Mouse (Mus musculus): ENCODE results near the gene Col6a3.
A peak's percentile ranks its signal among the peaks of the same experiment; 100 is the strongest.

Col6a3 gene

DNA sequence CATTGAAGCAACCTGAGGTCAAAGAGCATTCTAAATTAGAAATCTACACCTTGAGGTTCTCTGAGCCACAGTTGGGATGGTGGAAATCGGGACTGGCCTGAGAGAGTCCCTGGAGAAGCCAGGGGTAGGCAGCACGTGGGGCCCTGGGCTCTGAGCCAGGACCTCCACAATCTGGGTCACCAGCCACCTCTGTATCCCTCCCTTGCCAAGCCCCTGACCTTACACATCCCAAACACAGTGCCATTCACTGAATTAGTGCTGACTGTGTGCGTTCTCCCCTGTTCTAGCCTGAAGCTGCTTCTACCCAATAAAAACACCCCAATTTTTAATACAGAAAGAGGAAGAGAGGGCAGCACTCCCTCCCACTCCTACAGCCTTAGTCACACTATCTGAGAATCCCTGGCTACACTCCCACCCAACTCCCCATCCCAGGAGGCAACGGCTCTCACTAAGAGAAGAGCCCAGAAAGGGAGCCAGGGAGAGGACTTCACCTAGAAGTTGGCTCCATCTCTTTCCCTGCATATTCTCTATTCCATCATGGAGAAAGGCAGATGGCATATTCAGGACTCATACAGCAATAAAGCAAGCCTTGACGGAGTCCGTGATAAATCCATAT is 46.4 kb downstream of the Col6a3 start:
- no peak for DNase-seq (ENCODE audit: low read depth, low spot score)

DNA sequence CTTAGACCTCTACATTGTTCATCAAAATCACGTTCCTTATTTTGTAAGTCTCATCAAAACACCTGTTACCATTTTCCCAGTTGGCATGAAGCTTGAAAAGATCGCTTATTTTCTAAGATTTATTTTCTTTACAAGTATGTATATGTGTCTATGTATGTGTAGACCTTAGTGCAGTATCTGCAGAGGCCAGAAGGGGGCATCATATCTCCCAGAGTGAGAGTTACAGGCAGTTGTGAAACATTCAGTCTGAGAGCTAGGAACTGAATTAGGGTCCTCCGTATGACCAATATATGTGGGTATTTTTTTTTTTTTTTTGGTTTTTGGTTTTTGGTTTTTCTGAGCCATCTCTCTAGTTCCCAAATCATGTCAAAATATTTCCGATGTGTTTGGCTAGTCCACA is 50.4 kb downstream of the Col6a3 start:
- DNase-seq (ENCODE audit: low read depth, low spot score) = no peak

DNA sequence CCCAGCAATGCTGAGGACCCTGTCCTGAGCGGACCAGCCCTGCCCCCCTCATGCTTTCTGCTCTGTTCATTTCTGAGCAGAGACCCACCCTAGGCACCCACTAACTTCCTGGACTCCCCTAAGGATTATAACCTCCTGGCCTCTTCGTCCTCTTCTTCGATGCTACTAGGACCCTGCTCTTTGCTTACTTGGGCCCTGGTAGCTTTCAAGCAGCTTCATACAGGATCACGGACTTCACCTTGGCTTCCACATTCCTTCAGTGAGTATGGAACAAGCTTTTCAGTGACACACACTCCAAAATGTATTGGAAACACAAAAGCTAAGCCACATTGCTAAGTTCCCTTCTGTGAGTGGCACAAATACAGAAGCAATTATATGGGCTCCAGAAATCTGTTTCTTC is 52.8 kb downstream of the Col6a3 start:
- DNase-seq (ENCODE audit: low read depth, low spot score) = no peak

DNA sequence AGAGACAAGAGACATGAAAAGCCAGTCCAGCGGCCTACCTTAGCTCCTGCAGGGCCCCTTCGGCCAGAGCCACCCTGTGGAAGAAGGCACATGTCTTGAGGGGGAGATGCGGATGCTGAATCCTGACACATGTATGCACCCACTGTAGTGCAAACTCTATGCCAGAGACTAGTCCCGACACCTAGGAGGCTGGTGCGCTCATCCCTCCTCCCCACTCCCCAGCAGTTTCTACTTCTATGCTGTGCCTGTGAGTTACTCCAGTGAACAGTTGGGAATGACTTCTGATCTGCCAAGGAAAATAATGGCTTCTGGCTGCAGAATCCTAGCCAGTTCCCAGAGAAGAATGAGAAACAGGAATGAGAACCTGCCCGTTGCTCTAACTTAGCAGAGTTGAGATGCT is 54.3 kb downstream of the Col6a3 start:
- no peak for DNase-seq (ENCODE audit: low read depth, low spot score)

DNA sequence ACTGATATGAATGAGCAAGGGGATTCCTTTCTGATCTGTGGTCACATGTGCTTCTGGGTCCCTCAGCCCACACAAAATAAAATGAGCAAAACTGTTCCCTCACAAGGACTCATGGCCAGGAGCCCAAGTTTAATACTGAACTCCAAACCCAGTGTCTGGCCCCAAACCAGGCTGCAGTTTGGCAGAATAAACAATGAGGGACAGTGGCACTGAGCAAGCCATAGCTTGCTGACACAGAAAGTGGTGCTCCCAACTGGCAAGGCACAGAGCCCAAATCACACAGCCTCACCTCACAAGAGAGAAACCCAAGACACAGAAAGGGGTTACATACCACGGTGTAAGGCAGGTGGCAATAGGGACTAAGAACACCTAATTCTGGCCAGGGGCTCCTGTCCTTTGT is 63.3 kb downstream of the Col6a3 start:
- no peak for DNase-seq (ENCODE audit: low read depth, low spot score)

DNA sequence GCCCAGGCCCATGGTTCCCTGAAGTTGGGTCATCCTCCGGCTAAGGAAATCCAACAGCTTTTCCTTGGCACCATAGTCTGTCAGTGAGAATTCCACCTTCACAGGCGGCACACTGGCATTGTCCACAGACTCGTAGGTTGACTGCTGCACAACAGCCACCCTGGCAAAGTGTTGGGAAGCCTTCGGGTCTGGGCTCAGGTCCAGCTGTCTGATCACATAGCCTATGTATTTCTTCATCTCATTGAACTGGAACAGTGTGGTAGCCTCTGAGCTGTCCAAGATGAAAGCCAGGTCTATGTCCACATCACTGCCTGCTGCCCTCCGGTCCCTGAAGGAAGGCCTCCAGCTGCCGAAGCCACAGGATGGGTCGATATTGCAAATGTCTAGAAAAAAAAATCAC is 64.7 kb downstream of the Col6a3 start:
- DNase-seq (ENCODE audit: low read depth, low spot score) = no peak

DNA sequence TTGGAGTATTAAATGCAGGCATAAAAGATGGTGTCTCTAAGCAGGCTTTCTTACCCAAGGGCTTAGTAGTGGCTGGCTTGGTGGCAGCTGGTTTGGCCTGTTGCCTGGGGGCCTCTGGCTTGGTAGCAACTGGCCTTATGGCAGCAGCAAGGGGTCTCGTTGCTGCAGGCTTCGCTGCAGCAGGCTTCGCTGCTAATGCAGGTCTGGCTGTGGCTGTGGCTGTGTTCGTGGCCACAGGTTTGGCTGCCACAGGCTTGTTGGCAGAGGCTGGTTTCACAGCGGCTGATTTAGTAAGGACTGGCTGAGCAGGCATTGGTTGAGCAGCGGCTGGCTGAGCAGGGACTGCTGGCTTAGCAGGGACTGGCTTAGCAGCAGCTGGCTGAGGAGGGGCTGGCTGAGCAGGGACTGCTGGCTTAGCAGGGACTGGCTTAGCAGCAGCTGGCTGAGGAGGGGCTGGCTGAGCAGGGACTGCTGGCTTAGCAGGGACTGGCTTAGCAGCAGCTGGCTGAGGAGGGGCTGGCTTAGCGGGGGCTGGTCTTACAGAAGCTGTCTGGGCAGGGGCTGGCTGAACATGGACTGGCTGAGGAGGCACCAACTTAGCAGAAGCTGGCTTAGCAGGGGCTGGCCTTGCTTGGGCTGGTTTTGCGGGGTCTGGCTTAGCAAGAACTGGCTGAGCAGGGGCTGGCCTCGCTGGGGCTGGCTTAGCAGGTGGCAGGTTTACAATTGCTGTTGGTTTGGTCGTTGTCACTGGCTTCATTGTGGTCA is 68.1 kb downstream of the Col6a3 start:
- DNase-seq (ENCODE audit: low read depth, low spot score) = peak; percentile 75

DNA sequence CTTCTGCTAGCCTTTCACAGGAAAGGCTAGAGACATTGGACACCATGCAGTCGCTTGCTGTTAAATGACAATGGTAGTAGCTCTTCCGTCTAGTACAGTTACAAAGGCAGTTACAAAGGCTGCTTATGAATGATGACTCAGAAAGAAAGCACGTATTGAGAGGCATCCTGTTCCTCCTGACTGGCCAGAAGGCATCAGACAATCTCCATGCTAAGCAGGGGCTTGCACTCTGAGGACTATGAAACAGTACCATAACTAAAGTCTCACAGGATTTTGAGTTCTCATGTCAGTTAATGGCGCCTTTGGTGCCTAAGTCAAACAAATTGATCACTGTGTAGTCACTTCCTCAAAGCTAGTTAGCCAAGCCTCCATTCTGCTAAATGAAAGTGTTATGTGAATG is 72.6 kb downstream of the Col6a3 start:
- no peak for DNase-seq (ENCODE audit: low read depth, low spot score)

DNA sequence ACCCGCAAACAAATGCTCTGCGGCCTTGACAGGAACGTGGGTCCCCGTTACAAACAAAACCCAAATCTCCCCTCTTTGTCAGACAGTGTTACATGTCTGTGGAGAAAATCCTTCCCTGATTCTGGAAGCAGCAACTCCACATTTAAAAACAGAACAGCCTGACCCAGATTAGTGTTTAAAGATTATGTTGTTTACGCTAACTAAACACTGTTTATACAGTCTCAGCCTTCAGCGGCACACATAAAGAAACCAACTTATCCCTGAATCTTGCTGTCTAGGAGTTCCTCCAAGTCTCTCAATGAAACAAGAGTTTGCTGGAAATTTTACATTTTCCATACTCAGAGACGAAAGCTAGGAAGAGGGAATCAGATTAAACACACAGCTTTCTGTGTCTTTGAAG is 73.7 kb downstream of the Col6a3 start:
- no peak for DNase-seq (ENCODE audit: low read depth, low spot score)

DNA sequence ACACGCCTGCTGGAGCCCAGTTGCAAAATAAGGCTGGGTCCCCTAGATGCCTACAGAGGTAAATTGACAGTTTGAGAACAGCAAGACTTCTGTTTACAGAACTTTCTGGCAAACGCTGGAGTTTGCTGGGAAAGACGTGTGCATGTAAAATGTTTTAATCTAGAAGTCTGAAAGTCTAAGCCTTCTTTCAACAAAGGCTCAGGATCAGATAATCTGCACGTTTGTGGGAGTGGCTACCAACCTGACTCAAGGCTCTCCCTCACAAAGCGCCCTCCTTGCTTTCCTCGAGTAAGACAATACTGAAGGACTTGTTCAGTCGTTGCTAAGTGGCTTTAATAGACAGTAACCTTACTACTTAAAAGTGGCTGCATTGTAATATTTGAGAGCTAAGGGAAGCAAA is 74.5 kb downstream of the Col6a3 start:
- DNase-seq (ENCODE audit: low read depth, low spot score) = no peak

DNA sequence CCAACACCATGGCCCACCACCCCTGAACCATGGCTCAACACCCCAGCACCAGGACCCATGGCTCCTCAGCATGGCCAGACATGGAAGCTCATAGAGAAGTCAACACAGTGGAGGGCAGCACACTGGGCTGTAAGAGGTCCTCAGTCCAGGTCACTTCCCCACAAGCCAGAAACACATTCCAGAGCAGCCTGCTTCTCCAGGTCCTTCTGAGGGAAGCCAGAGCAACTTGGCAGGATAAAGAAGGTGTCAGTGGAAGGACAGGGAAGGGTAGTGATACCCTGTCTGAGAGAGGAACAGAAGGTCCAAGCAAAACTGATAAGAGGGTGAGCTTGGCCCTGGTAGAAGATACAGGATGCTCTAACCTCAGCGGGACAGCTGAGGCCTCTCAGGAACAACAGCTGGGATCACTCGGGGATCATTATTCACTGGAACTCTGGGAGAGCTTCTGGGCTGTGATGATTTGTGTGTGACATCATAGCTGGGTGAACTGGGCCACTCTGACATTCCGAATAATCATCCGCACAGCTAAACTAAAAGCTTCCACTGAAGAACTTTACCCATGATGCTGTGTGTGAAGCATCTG is 85.6 kb downstream of the Col6a3 start:
- DNase-seq (ENCODE audit: low read depth, low spot score) = no peak

DNA sequence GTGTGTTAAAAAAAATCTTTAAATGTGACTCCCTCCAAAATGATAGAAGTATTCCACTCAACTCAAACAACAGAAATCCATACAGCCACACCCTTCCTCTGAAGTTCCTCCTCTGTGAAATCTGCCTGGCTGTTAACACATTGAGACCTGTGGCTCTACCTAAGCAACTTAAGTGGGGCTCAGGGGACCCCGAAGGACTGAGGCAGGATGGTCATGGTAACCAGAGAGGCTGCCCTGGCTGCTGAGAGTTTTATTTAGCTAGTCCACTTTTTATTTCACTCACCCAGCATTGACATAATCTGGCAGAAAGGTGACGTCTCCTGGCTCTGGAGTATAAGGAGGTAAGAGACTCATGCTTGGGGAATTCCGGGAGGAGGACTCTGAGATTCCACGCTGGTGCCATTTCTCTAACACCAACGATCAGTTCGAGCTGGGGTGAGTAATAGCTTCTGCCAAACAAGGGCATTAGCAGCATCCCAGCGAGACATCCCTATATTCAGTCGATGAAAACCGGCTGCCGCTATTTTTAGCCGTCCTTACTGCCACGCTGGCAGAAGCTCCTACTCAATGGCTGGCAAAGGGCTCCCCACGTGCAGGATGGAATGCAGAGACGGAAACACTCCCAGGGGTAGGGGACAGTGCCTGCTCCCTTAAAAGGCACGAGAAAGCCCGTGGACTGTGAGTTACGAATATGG is 89.8 kb downstream of the Col6a3 start:
- DNase-seq (ENCODE audit: low read depth, low spot score) = no peak

DNA sequence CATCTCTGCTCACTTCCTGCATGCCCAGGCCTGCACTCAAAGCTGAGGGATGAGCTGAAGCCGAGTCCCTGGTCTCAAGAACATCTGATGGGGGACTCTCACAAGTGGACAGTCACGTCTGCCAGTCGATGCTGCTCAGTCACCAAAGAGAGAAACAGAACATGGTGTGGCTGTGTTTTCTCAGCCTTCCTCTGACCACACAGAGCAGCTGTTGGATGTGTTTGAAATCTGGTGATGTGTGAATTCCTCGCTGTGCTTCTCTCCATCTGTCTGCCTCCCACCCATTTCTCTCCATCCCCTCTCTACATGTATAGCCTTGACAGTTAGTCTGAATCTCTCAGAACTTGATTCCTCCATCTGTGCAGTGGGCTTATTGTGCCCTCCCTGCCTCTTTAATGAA is 92.5 kb downstream of the Col6a3 start:
- DNase-seq (ENCODE audit: low read depth, low spot score) = no peak

DNA sequence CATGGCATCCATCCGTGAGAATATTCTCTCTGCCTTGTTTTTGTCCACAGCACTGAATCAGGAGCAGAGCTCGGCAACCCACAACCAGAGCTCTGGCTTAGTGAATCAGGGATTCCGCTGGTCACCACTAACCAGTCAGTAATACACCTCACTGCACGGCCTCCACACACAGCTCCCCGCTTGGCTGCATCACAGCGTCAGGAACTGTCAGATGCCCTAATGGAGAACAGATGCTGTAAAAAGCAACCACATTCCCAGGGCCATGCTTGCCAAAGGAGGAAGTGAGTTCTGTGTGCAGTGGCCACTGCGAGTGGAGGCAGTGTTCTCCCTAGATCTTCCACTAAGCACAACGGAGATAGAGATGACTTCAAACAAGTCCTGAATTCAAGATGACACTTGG is 93.6 kb downstream of the Col6a3 start:
- DNase-seq (ENCODE audit: low read depth, low spot score) = peak; percentile 76

DNA sequence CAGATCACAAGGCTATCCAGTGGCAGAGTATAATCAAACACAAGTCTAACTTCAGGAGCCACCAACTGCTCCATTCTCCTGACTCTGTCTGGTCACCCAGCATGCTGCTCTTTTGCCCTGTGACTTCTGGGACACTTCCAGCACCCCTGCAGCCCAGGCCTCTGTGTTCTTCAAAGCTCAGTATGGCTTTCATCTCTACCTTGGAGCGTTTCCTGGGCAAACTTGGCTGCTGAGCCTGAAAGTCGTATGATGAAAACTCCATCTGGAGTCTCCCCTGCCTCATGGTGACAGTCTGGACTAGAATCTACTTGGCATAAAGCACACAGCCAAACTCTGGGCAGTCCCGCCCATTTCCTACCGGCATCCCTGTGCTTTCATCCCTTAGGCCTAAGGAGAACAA is 95.2 kb downstream of the Col6a3 start:
- DNase-seq (ENCODE audit: low read depth, low spot score) = no peak

DNA sequence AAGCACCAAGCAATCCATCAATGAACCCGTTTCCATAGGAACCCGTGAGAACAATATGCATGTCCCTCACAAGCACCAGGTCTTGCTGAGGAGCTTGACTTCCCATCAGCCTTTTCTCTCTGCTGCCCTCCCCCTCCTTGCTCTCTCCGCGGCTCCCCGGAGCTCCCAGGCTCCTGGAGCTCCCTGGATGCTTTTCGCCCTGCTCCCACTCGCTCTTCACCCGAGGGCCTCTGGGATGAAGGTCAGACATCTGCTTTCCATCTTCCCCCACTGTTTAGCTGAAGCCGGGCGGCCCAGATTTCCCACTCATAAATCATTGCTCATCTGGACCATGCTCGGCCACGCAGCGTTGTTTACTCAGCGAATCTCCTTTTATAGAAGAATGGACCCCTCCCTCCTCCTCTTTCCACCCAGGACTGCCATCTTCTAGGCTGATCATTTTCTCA is 99.8 kb downstream of the Col6a3 start:
- DNase-seq (ENCODE audit: low read depth, low spot score) = peak; percentile 76

DNA sequence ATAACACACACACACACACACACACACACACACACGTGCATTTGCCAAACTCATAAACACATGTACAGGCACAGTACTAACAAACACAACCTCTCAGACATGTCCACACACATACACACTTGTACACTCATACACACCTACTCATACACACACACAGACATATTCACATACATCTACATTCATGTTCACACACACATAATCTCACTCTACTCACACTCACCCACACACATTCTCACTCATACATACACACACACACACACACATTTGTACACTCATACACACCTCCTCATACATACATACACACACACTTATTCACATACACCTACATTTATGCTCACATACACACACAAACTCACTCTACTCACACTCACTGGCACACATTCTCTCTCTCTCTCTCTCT is 100.3 kb downstream of the Col6a3 start:
- DNase-seq (ENCODE audit: low read depth, low spot score) = no peak

DNA sequence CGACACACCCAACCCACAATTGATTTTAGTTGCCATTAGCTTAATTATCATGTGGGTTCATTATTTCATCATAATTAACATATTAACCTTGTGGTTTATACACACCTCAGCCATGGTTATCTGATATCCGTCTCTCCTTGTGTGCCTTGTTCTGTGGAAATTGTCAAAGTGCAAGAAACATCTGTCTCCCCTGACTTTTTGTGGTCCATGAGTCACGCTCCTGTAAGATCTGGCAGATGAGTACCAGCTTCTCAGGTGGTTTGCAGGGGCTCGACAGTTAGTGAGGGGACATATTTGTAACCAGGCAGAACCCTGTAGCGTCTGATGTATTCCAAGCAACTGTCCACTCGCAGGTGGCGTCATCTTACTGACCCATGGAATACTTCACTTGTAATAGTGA is 101.1 kb downstream of the Col6a3 start:
- no peak for DNase-seq (ENCODE audit: low read depth, low spot score)

DNA sequence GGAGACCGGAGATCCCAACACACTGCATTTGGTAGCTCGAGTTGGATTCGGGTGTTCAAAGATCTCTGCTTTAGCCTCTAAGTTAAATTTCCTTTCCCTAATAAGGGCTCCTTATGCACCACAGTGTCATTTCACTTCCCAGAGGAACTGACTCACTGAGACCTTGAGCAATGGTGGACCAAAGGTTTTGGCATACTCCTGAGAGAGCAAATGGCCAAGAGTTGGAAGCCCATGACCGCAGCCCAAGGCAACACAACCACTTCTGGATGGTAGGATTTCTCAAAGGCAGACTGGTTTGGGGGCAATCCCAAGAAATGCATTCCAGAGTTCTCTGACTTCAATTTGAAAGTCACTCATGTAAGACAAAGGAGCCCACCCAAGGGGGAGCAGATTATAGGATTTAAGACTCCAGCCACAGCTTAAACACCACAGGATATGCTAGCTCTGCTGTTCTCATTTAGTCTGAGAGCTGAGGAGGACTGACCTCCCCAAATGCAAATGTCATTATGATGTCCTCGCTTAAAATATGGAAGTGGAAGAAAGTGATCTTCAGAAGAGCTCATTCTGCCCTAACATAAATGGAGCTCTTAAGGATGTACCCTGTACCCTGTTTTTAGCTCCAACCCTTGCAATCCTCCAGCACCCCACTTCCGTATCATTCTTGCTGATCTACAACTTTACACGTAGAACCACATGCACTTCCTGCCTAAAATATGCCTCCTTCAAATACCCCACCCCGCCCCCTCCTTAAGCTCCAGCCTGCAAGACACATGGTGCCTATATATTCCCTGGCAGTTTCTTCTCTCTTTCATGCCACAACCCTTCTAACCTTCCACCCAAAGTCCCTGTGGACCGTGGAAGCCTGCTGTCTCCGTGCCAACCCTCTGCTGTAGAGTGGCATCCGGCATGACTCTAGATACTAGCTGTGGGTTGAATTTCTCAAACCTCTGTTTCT is 103.3 kb downstream of the Col6a3 start:
- DNase-seq (ENCODE audit: low read depth, low spot score) = no peak

DNA sequence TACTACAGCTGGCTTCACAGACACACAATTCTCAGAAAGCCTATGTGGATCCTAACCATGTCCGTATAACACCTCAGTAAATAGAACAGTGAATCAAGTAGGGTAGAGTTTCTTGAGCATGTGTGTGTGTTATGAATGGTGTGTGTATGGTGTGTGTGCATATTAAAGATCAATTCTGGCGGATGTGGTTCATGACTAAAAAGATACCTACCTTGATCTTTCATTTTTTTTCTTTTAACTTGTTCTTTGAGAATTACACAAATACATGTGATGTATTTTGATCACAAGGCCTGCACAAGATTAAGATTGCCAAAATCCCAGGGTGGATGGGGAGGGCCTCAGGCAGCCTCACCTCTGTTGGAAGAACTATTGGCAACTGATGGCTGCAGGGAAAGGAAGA is 104.9 kb downstream of the Col6a3 start:
- no peak for DNase-seq (ENCODE audit: low read depth, low spot score)

DNA sequence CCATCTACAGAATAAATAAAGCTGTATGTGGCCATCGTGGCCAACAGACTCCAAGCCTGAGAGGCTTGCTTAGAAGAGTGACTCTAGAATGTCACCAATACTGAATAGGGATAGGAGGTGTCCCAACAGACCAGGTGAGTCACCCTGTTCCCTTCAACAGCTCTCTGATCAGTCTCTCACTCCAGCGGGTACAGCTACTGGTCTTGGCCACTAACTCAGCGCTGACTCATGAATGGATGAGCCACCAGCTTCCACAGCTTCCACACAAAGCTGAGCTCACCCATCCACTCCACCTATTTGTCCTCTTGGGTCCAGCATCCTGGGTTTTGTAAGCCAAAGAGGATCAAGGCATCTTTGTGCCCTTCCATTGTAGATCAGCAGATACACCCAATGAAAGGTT is 114.3 kb downstream of the Col6a3 start:
- no peak for DNase-seq (ENCODE audit: low read depth, low spot score)

Data from forelimb bud, embryonic 11.5 days (tissue).